Mouse (Mus musculus) embryonic facial prominence, embryonic 12.5 days (tissue): ENCODE results near the gene Ppfia2. TPM values are rescaled to one million over a fixed set of nuclear protein-coding genes. Genes with fewer than 3 reads are reported as not detected.

Experiments used
- ATAC-seq: fragments of 200-750 bp; cut with Nextera tagmentation; 2 replicates; pipeline ENCODE4 v1.8.0; 2017; ENCODE audit not compliant: insufficient number of reproducible peaks, insufficient read depth, low FRiP score, low TSS enrichment
- H3K27ac ChIP-seq: fragments of 300-500 bp; sonication (generic); 2 replicates; pipeline ENCODE4 v1.5.1; 2016; ENCODE audit warnings: mild to moderate bottlenecking
- H3K27me3 ChIP-seq: fragments of 300-500 bp; sonication (generic); 2 replicates; pipeline ENCODE4 v1.6.1; 2016; ENCODE audit warnings: mild to moderate bottlenecking, moderate library complexity
- H3K36me3 ChIP-seq: fragments of 300-500 bp; sonication (generic); 2 replicates; pipeline ENCODE4 v1.6.1; 2016; ENCODE audit warnings: mild to moderate bottlenecking
- H3K4me1 ChIP-seq: fragments of 300-500 bp; sonication (generic); 2 replicates; pipeline ENCODE4 v1.6.1; 2016
- H3K4me2 ChIP-seq: fragments of 300-500 bp; sonication (generic); replicated peaks from 2 replicates; pipeline ENCODE4 v1.6.1; 2016; ENCODE audit warnings: mild to moderate bottlenecking, moderate library complexity
- H3K4me3 ChIP-seq: fragments of 300-500 bp; sonication (generic); 2 replicates; pipeline ENCODE4 v1.5.1; 2016; ENCODE audit warnings: mild to moderate bottlenecking
- H3K9ac ChIP-seq: fragments of 300-500 bp; sonication (generic); 2 replicates; pipeline ENCODE4 v1.6.1; 2016; ENCODE audit warnings: mild to moderate bottlenecking, moderate library complexity
- H3K9me3 ChIP-seq: fragments of 300-500 bp; sonication (generic); 2 replicates; pipeline ENCODE4 v1.6.1; 2016; ENCODE audit warnings: mild to moderate bottlenecking, moderate library complexity
- WGBS: fragments of 180-500 bp; shearing (Covaris S2); methylation state at CpG from one replicate; pipeline ENCODE4 v1.1.7; 2016; 5-methylcytosine and 5-hydroxymethylcytosine counted together
- polyA plus RNA-seq: library from polyadenylated mRNA; unstranded; fragments of >200 nt; fragmentation: Nextera tagmentation; extraction: Ambion mirVana; gene quantifications from 2 replicates; pipeline ENCODE4 v1.2.1, GENCODE M21; 2016

Ppfia2 gene
- polyA plus RNA-seq, 1 experiment from 2014 or later, result 2.7 TPM

DNA sequence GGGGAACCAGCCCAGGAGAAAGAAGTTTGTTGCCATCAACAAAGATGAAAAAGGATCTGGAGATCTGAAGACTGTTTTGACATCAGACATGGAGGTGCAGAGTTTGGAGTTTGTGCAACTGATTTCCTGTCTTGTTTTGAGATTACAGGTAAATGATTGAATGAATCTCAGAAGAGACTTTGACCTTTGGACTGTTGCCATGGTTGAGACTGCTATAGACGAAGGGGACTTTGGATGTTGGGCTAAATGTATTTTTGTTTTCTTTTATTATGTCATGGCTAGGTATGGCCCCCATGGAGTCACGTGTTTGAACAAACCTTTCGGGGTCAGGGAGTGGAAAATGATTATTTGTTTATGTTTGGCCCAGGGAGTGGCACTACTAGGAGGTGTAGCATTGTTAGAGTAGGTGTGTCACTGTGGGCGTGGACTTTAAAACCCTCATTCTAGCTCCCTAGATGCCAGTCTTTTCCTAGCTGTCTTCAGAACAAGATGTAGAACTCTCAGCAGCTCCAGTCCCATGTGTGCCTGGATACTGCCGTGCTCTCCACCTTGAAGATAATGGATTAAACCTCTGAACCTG, 133.3 kb downstream of the Ppfia2 start:
- H3K27ac ChIP-seq, result no peak overlapping the region
- 75% methylated on average over 5 of the region's 5 CpGs for WGBS
- H3K9ac ChIP-seq, result no peak overlapping the region

GRCm38 (mm10) chr10:106609177-106609981, 139.2 kb downstream of the Ppfia2 start:
- peak overlapping the region; percentile 34 for H3K4me2 ChIP-seq
- no peak overlapping the region for H3K9ac ChIP-seq
- ATAC-seq, result no peak

More for the DNA sequence above, 133.3 kb downstream of the Ppfia2 start:
- no peaks in the 10 kb centered on the region for H3K9me3 ChIP-seq
- H3K27me3 ChIP-seq, result no peaks in the 10 kb centered on the region
- H3K36me3 ChIP-seq, result no peaks in the 10 kb centered on the region
- H3K4me1 ChIP-seq, result no peaks in the 10 kb centered on the region
- H3K4me2 ChIP-seq, result no peak overlapping the region
- H3K4me3 ChIP-seq, result no peak overlapping the region
- no peak for ATAC-seq

DNA sequence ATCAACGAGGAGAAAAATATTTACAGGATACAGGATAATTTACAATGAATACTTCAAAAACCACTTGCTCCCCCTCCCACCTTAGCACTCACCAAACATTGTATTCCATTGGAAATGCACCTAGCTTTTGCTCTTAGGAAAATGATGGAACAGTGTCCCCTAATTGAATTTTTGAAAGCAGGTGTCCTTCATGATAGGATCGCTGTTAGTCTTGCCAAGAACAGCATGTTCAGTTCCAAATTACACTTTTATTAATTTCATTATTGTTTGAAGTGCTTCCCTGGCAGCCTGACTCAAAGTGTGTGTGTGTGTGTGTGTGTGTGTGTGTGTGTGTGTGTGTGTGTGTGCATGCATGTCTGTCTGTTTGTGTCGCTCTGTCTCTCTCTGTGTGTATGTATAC, 140.1 kb downstream of the Ppfia2 start:
- H3K4me2 ChIP-seq, result no peak overlapping the region
- H3K9ac ChIP-seq, result no peak overlapping the region
- no peaks in the 10 kb centered on the region for H3K9me3 ChIP-seq
- H3K27me3 ChIP-seq, result no peaks in the 10 kb centered on the region
- 80% methylated on average over 3 of the region's 3 CpGs for WGBS
- H3K27ac ChIP-seq, result no peak overlapping the region
- no peaks in the 10 kb centered on the region for H3K36me3 ChIP-seq
- 0 out of 2 replicates have a peak, but pooled peaks cover 4% of the 10 kb centered on the region for H3K4me1 ChIP-seq
- no peak for ATAC-seq
- H3K4me3 ChIP-seq, result no peak overlapping the region

More at GRCm38 (mm10) chr10:106609177-106609981, 139.2 kb downstream of the Ppfia2 start:
- 0 out of 2 replicates have a peak, but pooled peaks cover 4% of the 10 kb centered on the region for H3K4me1 ChIP-seq
- no peak overlapping the region for H3K4me3 ChIP-seq
- H3K27ac ChIP-seq, result no peak overlapping the region
- no peaks in the 10 kb centered on the region for H3K9me3 ChIP-seq
- H3K36me3 ChIP-seq, result no peaks in the 10 kb centered on the region
- WGBS, result 8% methylated on average over 7 of the region's 7 CpGs
- H3K27me3 ChIP-seq, result no peaks in the 10 kb centered on the region

GRCm38 (mm10) chr10:106618194-106618593, 148.1 kb downstream of the Ppfia2 start:
- Histone ChIP-seq H3K27me3 (no peaks in the 10 kb centered on the region), H3K4me2 (no peak overlapping the region), H3K9ac (no peak overlapping the region), H3K27ac (no peak overlapping the region), H3K9me3 (no peaks in the 10 kb centered on the region), H3K4me3 (no peak overlapping the region), H3K36me3 (no peaks in the 10 kb centered on the region), H3K4me1 (no peaks in the 10 kb centered on the region)
- 64% methylated on average over 1 of the region's 1 CpGs for WGBS
- no peak for ATAC-seq

DNA sequence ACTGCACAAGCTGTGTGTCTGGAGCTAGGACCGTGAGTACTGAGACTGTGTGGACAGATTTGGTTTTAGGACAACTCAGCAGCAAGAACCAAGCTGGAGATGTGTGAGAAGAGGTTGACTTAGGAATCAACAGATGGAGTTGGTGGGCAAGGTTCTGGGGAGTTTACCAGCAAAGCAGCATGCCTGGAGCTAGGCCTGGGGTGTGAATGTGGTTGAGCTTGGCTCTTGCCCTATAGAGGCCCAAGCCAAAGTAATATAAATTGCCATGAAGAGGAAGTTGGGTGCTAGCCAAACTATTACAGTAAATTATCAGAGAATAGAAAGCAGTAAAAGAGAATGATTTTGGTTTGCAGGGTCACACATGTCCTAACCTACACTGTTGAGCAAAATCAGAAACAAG, 150.8 kb downstream of the Ppfia2 start:
- ATAC-seq, result no peak
- Histone ChIP-seq H3K4me1 (no peaks in the 10 kb centered on the region), H3K4me2 (no peak overlapping the region), H3K4me3 (no peak overlapping the region), H3K9me3 (no peaks in the 10 kb centered on the region), H3K27ac (no peak overlapping the region), H3K27me3 (no peaks in the 10 kb centered on the region), H3K36me3 (no peaks in the 10 kb centered on the region), H3K9ac (no peak overlapping the region)
- 94% methylated on average over 1 of the region's 1 CpGs for WGBS

- H3K4me3 ChIP-seq, result no peak overlapping the region
- WGBS, result 80% methylated on average over 10 of the region's 10 CpGs
- H3K27me3 ChIP-seq, result no peaks in the 10 kb centered on the region
- H3K27ac ChIP-seq, result no peak overlapping the region
- no peaks in the 10 kb centered on the region for H3K36me3 ChIP-seq
- no peak for ATAC-seq
- no peaks in the 10 kb centered on the region for H3K4me1 ChIP-seq
- H3K9me3 ChIP-seq, result no peaks in the 10 kb centered on the region
- H3K9ac ChIP-seq, result no peak overlapping the region
- no peak overlapping the region for H3K4me2 ChIP-seq
These were observed 153.2 kb downstream of the Ppfia2 start for GRCm38 (mm10) chr10:106623342-106623741.

DNA sequence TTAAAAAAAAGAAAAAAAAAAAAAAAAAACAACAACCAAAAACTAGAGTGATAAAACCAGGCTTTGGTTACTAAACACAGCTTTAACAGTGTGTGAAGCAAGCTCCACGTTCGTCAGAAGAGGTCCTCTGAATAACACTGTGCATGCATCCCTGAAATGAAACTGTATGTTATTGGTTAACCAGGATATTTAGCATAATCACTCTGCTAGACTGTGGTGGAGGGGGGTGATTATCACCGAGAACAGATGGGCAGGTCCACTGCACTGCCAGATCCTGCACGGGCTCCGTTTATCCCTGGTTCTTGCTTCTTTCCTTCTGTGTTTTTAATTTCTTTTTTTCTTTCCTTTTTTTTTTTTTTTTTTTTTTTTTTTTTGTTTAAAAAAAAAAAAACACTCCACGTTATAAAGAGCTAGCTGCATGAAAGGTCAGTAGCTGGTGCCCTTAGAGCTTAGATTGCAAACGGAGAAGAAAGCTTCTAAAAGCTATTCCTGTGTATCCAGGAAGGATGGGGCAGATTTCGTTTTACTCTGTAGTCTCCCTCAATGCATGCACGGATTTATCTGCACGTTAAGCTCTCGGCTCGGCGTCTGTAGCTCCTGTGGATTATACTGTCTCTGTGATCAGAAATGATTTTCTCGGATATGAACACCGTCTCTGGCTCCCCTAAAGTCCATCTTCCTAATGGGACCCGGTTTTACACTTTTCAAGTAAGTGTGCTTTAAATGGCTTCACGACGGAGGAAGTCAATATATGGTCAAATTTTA, 162.2 kb downstream of the Ppfia2 start:
- Histone ChIP-seq H3K4me1 (no peaks in the 10 kb centered on the region), H3K4me3 (no peak overlapping the region), H3K27ac (no peak overlapping the region), H3K9ac (no peak overlapping the region), H3K9me3 (no peaks in the 10 kb centered on the region), H3K36me3 (no peaks in the 10 kb centered on the region), H3K4me2 (peak overlapping the region; percentile 32), H3K27me3 (no peaks in the 10 kb centered on the region)
- WGBS, result 44% methylated on average over 18 of the region's 18 CpGs
- ATAC-seq, result 0 out of 2 replicates have a peak, but pooled peaks have one; percentile 56

- no peak for ATAC-seq
- no peak overlapping the region for H3K4me3 ChIP-seq
- WGBS, result 70% methylated on average over 7 of the region's 7 CpGs
- no peak overlapping the region for H3K9ac ChIP-seq
- no peak overlapping the region for H3K27ac ChIP-seq
- H3K4me1 ChIP-seq, result no peaks in the 10 kb centered on the region
- H3K36me3 ChIP-seq, result no peaks in the 10 kb centered on the region
- H3K4me2 ChIP-seq, result no peak overlapping the region
- H3K9me3 ChIP-seq, result no peaks in the 10 kb centered on the region
- H3K27me3 ChIP-seq, result no peaks in the 10 kb centered on the region
These were observed 163.8 kb downstream of the Ppfia2 start for GRCm38 (mm10) chr10:106633898-106634297.

DNA sequence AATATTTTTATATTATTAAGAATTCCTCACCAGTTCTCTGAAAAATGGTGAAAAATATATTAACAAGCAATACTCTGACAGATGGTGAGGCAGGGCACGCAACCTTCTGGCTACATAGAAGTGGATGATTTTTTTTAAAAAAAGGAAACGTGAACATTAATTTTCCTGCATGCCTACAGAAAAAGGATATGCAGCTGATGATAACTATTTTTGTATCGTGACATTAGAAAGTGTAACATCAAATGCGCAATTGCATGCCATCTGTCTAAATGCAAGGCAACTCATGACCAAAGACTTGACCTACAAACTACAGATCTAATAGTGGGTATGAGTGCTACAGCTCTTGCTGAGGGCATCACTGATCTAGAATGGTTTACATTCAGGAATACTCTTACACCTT, 182.1 kb downstream of the Ppfia2 start:
- Histone ChIP-seq H3K27me3 (no peaks in the 10 kb centered on the region), H3K4me3 (no peak overlapping the region), H3K9ac (no peak overlapping the region), H3K9me3 (no peaks in the 10 kb centered on the region), H3K27ac (no peak overlapping the region), H3K4me1 (no peaks in the 10 kb centered on the region), H3K4me2 (no peak overlapping the region), H3K36me3 (no peaks in the 10 kb centered on the region)
- no peak for ATAC-seq
- 89% methylated on average over 4 of the region's 4 CpGs for WGBS

DNA sequence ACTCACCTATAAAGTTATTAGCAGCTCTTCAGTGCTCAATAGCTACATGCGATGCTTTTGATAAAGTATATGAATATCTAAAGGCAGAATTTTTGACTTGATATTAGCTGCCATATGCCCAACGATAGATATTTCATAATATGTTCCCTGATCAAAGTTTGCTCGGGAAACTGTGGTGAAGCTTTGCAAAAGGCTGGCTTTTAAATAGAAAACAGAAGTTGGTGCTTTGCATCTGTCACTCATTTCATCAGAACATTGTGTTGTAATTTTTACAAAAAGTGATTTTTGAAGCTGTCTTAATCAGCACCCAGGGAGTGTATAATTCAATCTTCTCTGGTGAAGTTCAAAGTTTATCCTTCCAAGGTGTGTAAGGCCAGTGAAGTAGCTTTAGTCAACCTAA, 195.1 kb downstream of the Ppfia2 start:
- WGBS, result 69% methylated on average over 3 of the region's 3 CpGs

DNA sequence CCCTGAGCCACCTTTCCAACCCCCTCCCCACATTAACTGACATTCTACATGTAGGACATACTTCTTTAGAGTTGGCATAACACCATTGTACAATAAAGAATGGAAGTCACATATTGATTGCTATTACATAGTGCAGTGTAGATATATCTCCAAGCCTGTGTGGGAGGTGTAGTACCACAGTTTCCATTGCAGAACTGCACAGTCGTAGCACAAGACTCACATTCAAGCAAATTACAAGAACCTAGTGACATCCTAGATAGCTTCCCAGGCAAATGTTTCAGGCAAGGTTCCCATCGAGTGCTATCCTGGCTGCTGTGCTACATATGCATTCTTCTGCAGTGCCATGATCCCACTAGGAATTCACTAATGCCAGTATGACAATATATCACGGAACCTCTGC, 200.0 kb downstream of the Ppfia2 start:
- H3K36me3 ChIP-seq, result no peaks in the 10 kb centered on the region
- H3K27ac ChIP-seq, result no peak overlapping the region
- no peaks in the 10 kb centered on the region for H3K4me1 ChIP-seq
- H3K4me3 ChIP-seq, result no peak overlapping the region
- H3K27me3 ChIP-seq, result no peaks in the 10 kb centered on the region
- ATAC-seq, result no peak
- H3K9ac ChIP-seq, result no peak overlapping the region
- 81% methylated on average over 3 of the region's 3 CpGs for WGBS
- H3K9me3 ChIP-seq, result no peaks in the 10 kb centered on the region
- H3K4me2 ChIP-seq, result no peak overlapping the region

More for the DNA sequence above, 195.1 kb downstream of the Ppfia2 start:
- no peak overlapping the region for H3K4me3 ChIP-seq
- no peaks in the 10 kb centered on the region for H3K4me1 ChIP-seq
- H3K27ac ChIP-seq, result no peak overlapping the region
- H3K4me2 ChIP-seq, result no peak overlapping the region
- no peaks in the 10 kb centered on the region for H3K9me3 ChIP-seq
- H3K9ac ChIP-seq, result no peak overlapping the region
- H3K36me3 ChIP-seq, result no peaks in the 10 kb centered on the region
- no peaks in the 10 kb centered on the region for H3K27me3 ChIP-seq
- no peak for ATAC-seq
